Mouse (Mus musculus) E14TG2a.4 (cell line): ENCODE measurements around the gene Tbc1d19.

Source experiments
- H3K27me3 ChIP-seq: 2 replicates; pipeline ENCODE4 v1.6.1; 2014; ENCODE audit warnings: low read length, control low read depth; ENCODE audit not compliant: insufficient read depth
- H3K36me3 ChIP-seq: 2 replicates; pipeline ENCODE4 v1.6.1; 2014; ENCODE audit warnings: low read length, control low read depth; ENCODE audit not compliant: insufficient read depth
- H3K4me1 ChIP-seq: replicated peaks from 2 replicates; pipeline ENCODE4 v1.6.1; 2014; ENCODE audit warnings: low read depth, low read length, control low read depth
- H3K4me3 ChIP-seq: replicated peaks from 2 replicates; pipeline ENCODE4 v1.5.1; 2014; ENCODE audit warnings: mild to moderate bottlenecking, low read length
- H3K9me3 ChIP-seq: 2 replicates; pipeline ENCODE4 v1.6.1; 2014; ENCODE audit warnings: low read length, control low read depth
- CTCF ChIP-seq: conservative IDR thresholded peaks from 2 replicates; pipeline ENCODE4 v1.5.1; 2014; ENCODE audit warnings: low read length
- NANOG ChIP-seq: IDR thresholded peaks from 2 replicates; pipeline ENCODE4 v1.6.1; 2014; ENCODE audit warnings: borderline replicate concordance, low read length, mixed read lengths
- POU5F1 ChIP-seq: IDR thresholded peaks from 2 replicates; pipeline ENCODE4 v1.6.1; 2014; ENCODE audit warnings: low read length, borderline replicate concordance

The Tbc1d19 gene

DNA sequence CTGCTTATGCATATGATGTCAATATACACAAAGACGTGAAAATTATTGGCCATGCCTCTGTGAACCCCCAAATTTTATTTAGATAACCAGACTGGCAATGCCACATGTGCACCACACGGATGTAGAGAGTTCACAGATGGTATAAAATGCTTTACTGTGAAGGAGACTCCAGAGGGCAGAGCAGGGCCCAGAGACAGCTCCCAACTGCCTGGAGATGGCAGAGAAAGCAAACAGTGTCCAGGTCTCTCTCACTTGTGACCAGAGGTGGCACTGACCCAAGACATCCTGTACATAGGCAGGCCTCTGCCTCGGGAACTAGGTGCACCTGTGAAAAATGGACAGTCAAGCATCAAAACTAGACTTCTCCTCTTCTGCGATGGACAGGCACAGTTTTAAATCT is 114.6 kb downstream of the Tbc1d19 start:
- Histone ChIP-seq H3K4me1 (no peaks in the 10 kb centered on the region), H3K36me3 (no peaks in the 10 kb centered on the region), H3K27me3 (no peaks in the 10 kb centered on the region; the same call in 1 of the 2 replicates), H3K4me3 (no peak overlapping the region), H3K9me3 (peaks cover 5% of the 10 kb centered on the region; the same call in 1 of the 2 replicates)
- no peak for TF ChIP-seq CTCF

- Histone ChIP-seq H3K4me3 (no peak overlapping the region), H3K36me3 (no peaks in the 10 kb centered on the region), H3K4me1 (peaks cover 8% of the 10 kb centered on the region), H3K9me3 (no peaks in the 10 kb centered on the region), H3K27me3 (no peaks in the 10 kb centered on the region; the same call in 1 of the 2 replicates)
- no peak for TF ChIP-seq NANOG
- no peak for TF ChIP-seq POU5F1
- TF ChIP-seq CTCF, result no peak
Measured at GRCm38 (mm10) chr5:53926301-53926855, 117.0 kb downstream of the Tbc1d19 start.

DNA sequence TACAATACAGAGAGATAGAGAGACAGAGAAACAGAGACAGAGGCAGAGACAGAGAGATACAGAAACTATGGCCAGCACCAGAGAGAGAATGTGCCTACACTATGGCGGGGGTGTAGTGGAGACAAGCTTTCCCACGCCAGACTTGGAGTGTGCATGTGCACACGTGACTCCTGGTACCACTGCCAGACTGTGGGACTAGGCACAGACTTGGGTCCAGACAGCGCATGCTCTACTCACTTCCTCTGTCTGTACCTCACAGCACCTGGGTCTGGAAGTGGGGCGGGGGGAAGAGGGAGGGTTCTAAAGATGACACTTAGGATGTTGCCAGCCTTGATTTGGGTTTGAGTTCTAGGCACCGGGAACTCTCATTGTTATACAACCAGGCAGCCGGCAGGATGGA is 118.5 kb downstream of the Tbc1d19 start:
- Histone ChIP-seq H3K36me3 (no peaks in the 10 kb centered on the region), H3K9me3 (no peaks in the 10 kb centered on the region), H3K4me1 (peaks cover 8% of the 10 kb centered on the region), H3K27me3 (no peaks in the 10 kb centered on the region; the same call in 1 of the 2 replicates), H3K4me3 (no peak overlapping the region)
- TF ChIP-seq CTCF, result no peak
- TF ChIP-seq NANOG, result no peak
- TF ChIP-seq POU5F1, result no peak

DNA sequence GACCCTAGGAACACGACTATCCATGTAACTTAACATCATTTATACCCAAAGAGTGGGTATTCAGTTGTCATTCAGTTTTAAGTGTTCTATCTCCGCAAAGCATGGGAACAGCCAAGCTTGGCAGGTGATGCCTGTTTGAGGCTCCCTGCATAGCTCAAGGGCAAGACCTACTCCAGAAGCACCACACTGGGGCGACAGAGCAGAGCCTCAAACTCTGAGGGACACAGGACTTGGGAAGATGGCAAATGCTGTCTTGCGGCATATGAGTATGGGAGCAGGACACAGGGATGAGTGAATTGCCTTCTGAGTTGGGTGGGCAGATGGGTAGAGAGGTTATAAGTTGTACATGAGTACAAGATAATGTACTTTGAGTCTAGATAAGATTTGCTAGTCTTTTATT is 119.1 kb downstream of the Tbc1d19 start:
- Histone ChIP-seq H3K4me1 (peaks cover 8% of the 10 kb centered on the region), H3K27me3 (no peaks in the 10 kb centered on the region; the same call in 1 of the 2 replicates), H3K9me3 (no peaks in the 10 kb centered on the region), H3K36me3 (no peaks in the 10 kb centered on the region), H3K4me3 (no peak overlapping the region)
- no peak for TF ChIP-seq CTCF
- TF ChIP-seq POU5F1, result no peak
- no peak for TF ChIP-seq NANOG

DNA sequence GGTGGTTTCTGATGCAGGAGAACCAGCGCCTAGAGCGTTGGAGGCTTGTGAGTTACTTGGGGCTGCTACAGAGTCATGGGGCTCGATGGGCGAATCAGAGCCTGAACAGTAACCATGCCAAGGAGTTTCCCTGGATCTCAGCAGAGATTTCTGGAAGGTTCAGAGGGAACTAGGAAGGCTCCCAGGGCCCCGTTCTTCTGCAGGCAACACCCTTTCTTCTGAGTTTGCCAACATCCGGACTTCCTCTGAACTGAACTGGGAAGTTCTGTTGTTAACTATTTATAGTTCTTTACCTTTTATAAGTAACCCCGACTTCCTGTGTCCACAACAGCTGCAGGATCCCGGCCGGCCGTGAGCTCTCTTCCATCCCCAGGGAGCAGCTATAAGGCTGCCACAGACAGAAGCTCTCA is 119.8 kb downstream of the Tbc1d19 start:
- H3K36me3 ChIP-seq, result no peaks in the 10 kb centered on the region
- H3K27me3 ChIP-seq, result no peaks in the 10 kb centered on the region; the same call in 1 of the 2 replicates
- no peak overlapping the region for H3K4me3 ChIP-seq
- H3K4me1 ChIP-seq, result peaks cover 8% of the 10 kb centered on the region
- TF ChIP-seq POU5F1 (no peak), NANOG (no peak), CTCF (no peak)
- H3K9me3 ChIP-seq, result no peaks in the 10 kb centered on the region

GRCm38 (mm10) chr5:53929814-53930213 is 120.4 kb downstream of the Tbc1d19 start:
- Histone ChIP-seq H3K4me1 (peaks cover 8% of the 10 kb centered on the region), H3K36me3 (no peaks in the 10 kb centered on the region), H3K27me3 (no peaks in the 10 kb centered on the region; the same call in 1 of the 2 replicates), H3K9me3 (no peaks in the 10 kb centered on the region), H3K4me3 (no peak overlapping the region)
- TF ChIP-seq POU5F1 (no peak), CTCF (no peak), NANOG (no peak)

- Histone ChIP-seq H3K4me1 (peaks cover 8% of the 10 kb centered on the region), H3K36me3 (no peaks in the 10 kb centered on the region), H3K4me3 (no peak overlapping the region), H3K9me3 (no peaks in the 10 kb centered on the region), H3K27me3 (no peaks in the 10 kb centered on the region; the same call in 1 of the 2 replicates)
- no peak for TF ChIP-seq CTCF
- TF ChIP-seq POU5F1, result no peak
- TF ChIP-seq NANOG, result no peak
Measured at GRCm38 (mm10) chr5:53931011-53931410, 121.6 kb downstream of the Tbc1d19 start.

- Histone ChIP-seq H3K36me3 (no peaks in the 10 kb centered on the region), H3K9me3 (no peaks in the 10 kb centered on the region), H3K4me3 (no peak overlapping the region), H3K4me1 (peaks cover 8% of the 10 kb centered on the region), H3K27me3 (no peaks in the 10 kb centered on the region)
- TF ChIP-seq CTCF (no peak), POU5F1 (no peak), NANOG (no peak)
Measured at GRCm38 (mm10) chr5:53933628-53934027, 124.2 kb downstream of the Tbc1d19 start.

- no peaks in the 10 kb centered on the region for H3K9me3 ChIP-seq
- peaks cover 8% of the 10 kb centered on the region for H3K4me1 ChIP-seq
- no peak overlapping the region for H3K4me3 ChIP-seq
- H3K36me3 ChIP-seq, result no peaks in the 10 kb centered on the region
- no peaks in the 10 kb centered on the region for H3K27me3 ChIP-seq
- TF ChIP-seq CTCF, result no peak
- TF ChIP-seq POU5F1, result no peak
- no peak for TF ChIP-seq NANOG
Measured at GRCm38 (mm10) chr5:53934040-53934439, 124.6 kb downstream of the Tbc1d19 start.
